Mouse (Mus musculus) cerebellum, postnatal 10 days (tissue): ENCODE data around the gene Gm12216.

Experiments used
- DNase-seq, 2 experiments: peaks; one replicate each; pipeline ENCODE4 v3.0.0; 2021; ENCODE audit warnings: mixed read lengths in 2 of 2

Gm12216 gene

GRCm38 (mm10) chr11:53736771-53737572, 122.1 kb downstream of the Gm12216 start:
- DNase-seq, result peak; percentile 83 to 87

DNA sequence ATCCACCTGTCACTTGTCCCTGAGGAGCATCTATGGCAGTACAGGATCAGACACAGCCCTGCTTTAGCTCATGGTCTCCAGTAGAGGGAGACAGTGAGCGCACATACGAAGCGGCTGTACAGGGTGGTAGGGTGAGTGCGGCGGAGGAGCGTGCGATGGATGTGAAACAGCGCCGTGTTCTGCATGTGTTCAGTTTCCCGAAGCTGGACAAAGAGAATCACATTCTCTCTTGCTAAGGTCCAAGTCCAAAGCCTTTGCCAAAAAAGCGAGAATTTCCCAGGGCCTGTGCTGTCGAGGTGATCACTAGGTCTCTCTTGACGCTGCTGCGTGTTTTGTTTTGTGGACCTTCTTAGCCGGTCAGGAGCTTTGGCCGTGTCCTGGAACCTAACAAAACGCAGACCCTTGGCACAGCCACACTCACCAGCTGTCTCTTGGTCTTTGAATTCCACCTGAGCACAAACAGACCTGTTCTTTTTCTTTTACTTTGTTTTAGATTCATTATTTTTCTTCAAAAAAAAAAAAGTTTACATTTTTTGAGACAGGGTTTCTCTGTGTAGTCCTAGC, 123.3 kb downstream of the Gm12216 start:
- DNase-seq, result peak; percentile 80 to 86

DNA sequence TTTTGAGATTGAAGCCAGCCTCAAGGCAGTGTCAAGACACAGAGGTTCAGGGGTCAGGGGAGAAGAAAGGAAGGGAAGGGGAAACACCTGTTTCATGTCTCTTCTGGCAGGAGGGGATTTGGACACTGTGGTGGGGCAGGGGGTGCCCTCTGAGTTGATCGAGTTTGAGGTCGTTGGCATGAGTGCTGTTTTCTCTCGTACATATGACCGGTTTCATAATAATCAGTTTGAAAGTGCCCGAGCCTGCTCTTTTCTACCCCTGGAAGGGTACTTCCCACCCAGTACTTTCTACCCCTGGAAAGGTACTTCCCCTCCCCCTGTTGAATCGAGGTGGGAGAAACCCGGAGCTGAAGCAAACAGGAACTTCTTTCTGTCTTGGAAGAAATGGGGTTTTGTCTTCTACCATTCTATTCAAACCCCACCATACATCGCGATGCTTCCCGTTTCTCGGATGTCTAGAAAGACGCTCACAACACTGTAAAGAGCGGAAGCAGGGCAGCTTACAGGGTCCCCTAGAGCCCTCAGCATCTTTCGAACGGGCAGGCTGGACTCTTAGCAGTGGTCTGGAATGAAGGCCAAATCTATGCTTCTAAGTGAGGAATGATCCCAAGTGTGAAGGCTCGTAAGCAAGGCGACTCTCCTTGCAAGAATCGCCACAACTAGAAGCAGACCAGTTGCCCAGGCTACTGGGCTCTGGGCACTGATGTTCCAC, 123.9 kb downstream of the Gm12216 start:
- no peak for DNase-seq

GRCm38 (mm10) chr11:53734431-53734830, 124.6 kb downstream of the Gm12216 start:
- no peak for DNase-seq

DNA sequence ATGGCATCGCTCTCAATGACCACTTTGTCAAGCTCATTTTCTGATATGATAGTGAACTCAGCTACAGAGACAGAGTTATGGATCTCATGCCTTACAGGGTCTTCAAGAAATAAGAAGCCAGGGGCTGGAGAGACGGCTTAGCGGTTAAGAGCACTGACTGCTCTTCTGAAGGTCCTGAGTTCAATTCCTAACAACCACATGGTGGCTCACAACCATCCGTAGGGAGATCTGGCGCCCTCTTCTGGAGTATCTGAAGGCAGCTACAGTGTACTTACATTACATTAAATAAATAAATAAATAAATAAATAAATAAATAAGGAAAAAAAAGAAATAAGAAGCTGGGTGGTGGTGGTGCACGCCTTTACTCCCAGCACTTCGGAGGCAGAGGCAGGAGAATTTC, 125.2 kb downstream of the Gm12216 start:
- DNase-seq, result no peak
